Mouse (Mus musculus) forebrain, embryonic 15.5 days (tissue): ENCODE results near the gene Olfr1156. TPM values are rescaled to one million over a fixed set of nuclear protein-coding genes. Genes with fewer than 3 reads are reported as not detected.

Experiments used
- ATAC-seq: fragments of 200-750 bp; cut with Nextera tagmentation; replicated peaks from 2 replicates; pipeline ENCODE4 v1.8.0; 2017; ENCODE audit warnings: mild to moderate bottlenecking, moderate TSS enrichment, moderate library complexity
- H3K27ac ChIP-seq: fragments of 300-500 bp; sonication (generic); replicated peaks from 2 replicates; pipeline ENCODE4 v1.5.1; 2015; ENCODE audit warnings: mild to moderate bottlenecking, inconsistent platforms
- H3K27me3 ChIP-seq: fragments of 300-500 bp; sonication (generic); 2 replicates; pipeline ENCODE4 v1.6.1; 2015; ENCODE audit warnings: inconsistent platforms
- H3K36me3 ChIP-seq: fragments of 300-500 bp; sonication (generic); 2 replicates; pipeline ENCODE4 v1.6.1; 2015; ENCODE audit warnings: mild to moderate bottlenecking, inconsistent platforms
- H3K4me1 ChIP-seq: fragments of 300-500 bp; sonication (generic); 2 replicates; pipeline ENCODE4 v1.6.1; 2015; ENCODE audit warnings: inconsistent platforms
- H3K4me2 ChIP-seq: fragments of 300-500 bp; sonication (generic); replicated peaks from 2 replicates; pipeline ENCODE4 v1.6.1; 2015; ENCODE audit warnings: mild to moderate bottlenecking, inconsistent platforms
- H3K4me3 ChIP-seq: fragments of 300-500 bp; sonication (generic); 2 replicates; pipeline ENCODE4 v1.5.1; 2015; ENCODE audit warnings: mild to moderate bottlenecking, inconsistent platforms
- H3K9ac ChIP-seq: fragments of 300-500 bp; sonication (generic); replicated peaks from 2 replicates; pipeline ENCODE4 v1.6.1; 2015; ENCODE audit warnings: mild to moderate bottlenecking, inconsistent platforms
- H3K9me3 ChIP-seq: fragments of 300-500 bp; sonication (generic); 2 replicates; pipeline ENCODE4 v1.6.1; 2016; ENCODE audit warnings: inconsistent platforms
- WGBS: fragments of 180-500 bp; shearing (Covaris S2); methylation state at CpG from one replicate; pipeline ENCODE4 v1.1.7; 2015; ENCODE audit warnings: mixed read lengths; 5-methylcytosine and 5-hydroxymethylcytosine counted together
- polyA plus RNA-seq: library from polyadenylated mRNA; unstranded; fragments of >200 nt; fragmentation: Nextera tagmentation; extraction: Ambion mirVana; gene quantifications from 2 replicates; pipeline ENCODE4 v1.2.1, GENCODE M21; 2015

Gene Olfr1156
- polyA plus RNA-seq: not detected in 2 replicates

DNA sequence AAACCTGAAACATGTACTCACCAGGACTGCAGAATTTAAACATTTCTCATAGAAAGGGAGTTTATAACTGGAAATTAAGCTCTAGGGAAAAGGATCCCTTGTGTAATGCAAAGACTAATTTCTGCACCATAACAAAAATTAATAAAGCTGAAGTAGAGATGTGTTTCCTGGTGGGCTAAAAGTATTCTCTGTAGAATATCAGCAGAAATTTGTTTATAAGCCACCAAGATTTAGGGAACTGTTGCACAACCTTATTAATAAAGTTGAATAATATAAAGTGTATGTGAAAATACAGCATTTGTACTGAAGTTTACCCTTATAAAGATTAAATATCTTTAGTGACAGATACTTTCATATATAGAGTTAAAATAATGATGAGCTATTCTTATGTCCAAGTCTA, at the start of gene Olfr1156:
Olfr1156 (minus strand) TSS at position 101 of the 400 bp plus-strand sequence.
- no peak for ATAC-seq
- Histone ChIP-seq H3K27ac (no peak within 1 kb of the TSS), H3K4me2 (no peak within 1 kb of the TSS), H3K9me3 (no peaks in the 10 kb centered on the region), H3K36me3 (no peaks in the 10 kb centered on the region), H3K27me3 (no peaks in the 10 kb centered on the region), H3K9ac (no peak within 1 kb of the TSS), H3K4me3 (no peak within 1 kb of the TSS), H3K4me1 (no peaks in the 10 kb centered on the region)

DNA sequence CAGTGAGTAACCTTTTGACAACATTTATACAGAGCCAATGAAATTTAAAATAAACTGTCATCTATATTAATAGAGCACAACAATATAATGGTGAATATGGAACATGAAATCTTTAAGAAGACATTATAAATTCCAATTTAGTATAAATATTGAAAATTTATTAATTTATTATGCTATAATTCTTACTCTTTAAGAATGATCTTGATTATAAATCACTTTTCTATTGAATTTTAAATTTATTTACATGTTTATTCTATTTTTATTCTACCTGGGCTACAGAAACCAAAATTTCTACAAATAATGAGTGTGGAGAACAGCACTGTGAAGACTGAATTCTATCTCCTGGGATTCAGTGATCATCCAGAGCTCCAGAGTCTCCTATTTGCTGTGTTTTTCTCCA, 36.9 kb upstream of the Olfr1156 start, which contains the start of gene Olfr1158:
Olfr1158 (plus strand) TSS at position 301 of the 400 bp plus-strand sequence.
- no peak within 1 kb of the TSS for H3K4me2 ChIP-seq
- H3K4me3 ChIP-seq: no peak within 1 kb of the TSS
- H3K36me3 ChIP-seq: no peaks in the 10 kb centered on the region
- no peak for ATAC-seq
- H3K9ac ChIP-seq: no peak within 1 kb of the TSS
- H3K27ac ChIP-seq: no peak within 1 kb of the TSS
- H3K27me3 ChIP-seq: no peaks in the 10 kb centered on the region
- H3K9me3 ChIP-seq: no peaks in the 10 kb centered on the region
- no peaks in the 10 kb centered on the region for H3K4me1 ChIP-seq

DNA sequence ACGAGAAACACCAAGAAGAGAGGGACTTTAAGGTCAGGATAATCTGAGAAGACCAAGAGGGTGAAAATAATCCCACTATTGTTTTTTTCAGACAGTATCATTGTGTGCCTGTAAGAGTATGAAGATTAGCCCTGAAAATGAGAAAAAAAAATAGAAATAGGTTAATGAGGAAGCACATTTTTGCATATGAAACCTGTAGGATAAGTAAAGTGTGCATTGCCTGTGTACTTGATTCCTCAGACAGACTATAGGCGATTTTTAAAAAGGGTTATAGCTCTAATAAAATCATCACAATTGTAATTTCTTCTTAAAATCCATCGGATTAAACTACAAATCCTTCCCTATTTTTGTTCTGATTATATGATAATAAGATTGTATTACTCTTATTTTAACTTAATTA, 21.7 kb upstream of the Olfr1156 start, which contains the start of gene Olfr74:
Olfr74 (minus strand) TSS at position 101 of the 400 bp plus-strand sequence.
- Histone ChIP-seq H3K27me3 (no peaks in the 10 kb centered on the region), H3K4me2 (no peak within 1 kb of the TSS), H3K36me3 (no peaks in the 10 kb centered on the region), H3K4me1 (no peaks in the 10 kb centered on the region), H3K9me3 (no peaks in the 10 kb centered on the region), H3K9ac (no peak within 1 kb of the TSS), H3K27ac (no peak within 1 kb of the TSS), H3K4me3 (no peak within 1 kb of the TSS)
- ATAC-seq: no peak
- 78% methylated on average over 3 of the region's 3 CpGs for WGBS

DNA sequence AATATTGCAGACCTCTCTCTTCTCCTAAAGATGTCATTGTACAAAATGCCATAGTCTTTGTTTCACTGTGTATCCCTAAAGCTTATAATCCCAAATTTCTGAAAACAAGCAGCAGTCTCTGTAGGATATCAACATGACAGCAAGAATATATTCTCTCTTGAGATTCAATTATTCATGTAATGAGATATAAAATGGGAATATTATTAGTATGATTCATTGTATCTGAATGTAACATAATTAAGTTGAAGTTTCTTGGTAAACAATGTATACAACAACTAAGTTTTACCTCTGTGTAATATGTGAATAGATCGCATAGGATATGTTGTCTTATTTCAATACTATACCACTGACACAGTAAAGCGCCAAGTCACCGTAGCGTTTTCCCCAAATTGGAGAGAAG, 15.3 kb upstream of the Olfr1156 start, which contains the start of gene Olfr1157:
Olfr1157 (minus strand) TSS at position 101 of the 400 bp plus-strand sequence.
- Histone ChIP-seq H3K4me3 (no peak within 1 kb of the TSS), H3K4me1 (no peaks in the 10 kb centered on the region), H3K36me3 (no peaks in the 10 kb centered on the region), H3K27me3 (no peaks in the 10 kb centered on the region), H3K4me2 (no peak within 1 kb of the TSS), H3K9me3 (no peaks in the 10 kb centered on the region), H3K27ac (no peak within 1 kb of the TSS), H3K9ac (no peak within 1 kb of the TSS)
- ATAC-seq: no peak
- WGBS: 98% methylated on average over 4 of the region's 4 CpGs

DNA sequence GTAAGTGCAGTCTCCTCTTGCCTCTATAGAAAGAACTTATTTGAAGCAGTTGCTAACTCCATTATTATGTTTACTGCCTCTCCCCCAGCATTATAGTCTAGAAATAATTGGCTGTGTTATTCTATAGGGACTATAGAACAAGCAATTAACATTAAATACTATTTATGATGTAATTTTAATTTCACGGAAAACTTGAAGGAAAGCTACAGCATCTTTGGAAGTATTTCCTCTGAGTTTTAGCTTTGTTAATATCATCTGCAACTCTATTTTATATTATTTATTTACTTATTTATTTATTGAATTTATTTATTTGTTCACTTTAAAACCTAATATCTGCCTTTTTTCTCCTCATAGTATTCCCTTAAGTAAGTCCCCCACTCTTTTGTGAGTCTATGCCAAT, 7.9 kb downstream of the Olfr1156 start, which contains the start of gene Olfr1155:
Olfr1155 (minus strand) TSS at position 101 of the 400 bp plus-strand sequence.
- no peak within 1 kb of the TSS for H3K27ac ChIP-seq
- no peak within 1 kb of the TSS for H3K9ac ChIP-seq
- H3K4me2 ChIP-seq: no peak within 1 kb of the TSS
- H3K36me3 ChIP-seq: no peaks in the 10 kb centered on the region
- H3K4me1 ChIP-seq: no peaks in the 10 kb centered on the region
- H3K4me3 ChIP-seq: no peak within 1 kb of the TSS
- ATAC-seq: no peak
- no peaks in the 10 kb centered on the region for H3K27me3 ChIP-seq
- WGBS: 90% methylated on average over 1 of the region's 1 CpGs
- no peaks in the 10 kb centered on the region for H3K9me3 ChIP-seq

DNA sequence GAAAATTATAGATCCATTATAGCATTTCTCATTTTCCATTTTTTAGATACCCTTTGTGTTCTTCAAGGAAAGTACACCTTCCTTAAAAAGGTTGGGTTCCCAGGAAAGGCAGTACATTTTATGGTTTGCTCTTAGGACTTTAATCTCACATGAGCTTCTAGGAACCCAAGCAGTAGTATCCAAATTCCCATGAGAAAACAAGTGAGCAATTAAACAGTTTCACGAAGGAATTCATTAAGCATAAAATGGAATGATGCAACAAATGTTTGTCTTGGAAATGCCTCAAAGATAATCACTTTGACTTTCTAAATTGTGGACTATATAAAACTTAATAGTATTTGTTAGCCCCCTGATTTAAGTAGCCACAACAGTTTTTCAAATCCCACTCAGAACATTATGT, 47.8 kb downstream of the Olfr1156 start, which contains the start of gene Olfr1154:
Olfr1154 (minus strand) TSS at position 101 of the 400 bp plus-strand sequence.
- H3K36me3 ChIP-seq: no peaks in the 10 kb centered on the region
- no peaks in the 10 kb centered on the region for H3K4me1 ChIP-seq
- H3K27me3 ChIP-seq: no peaks in the 10 kb centered on the region
- H3K9ac ChIP-seq: no peak within 1 kb of the TSS
- WGBS: 87% methylated on average over 1 of the region's 1 CpGs
- H3K4me3 ChIP-seq: no peak within 1 kb of the TSS
- H3K4me2 ChIP-seq: no peak within 1 kb of the TSS
- ATAC-seq: no peak
- no peaks in the 10 kb centered on the region for H3K9me3 ChIP-seq
- H3K27ac ChIP-seq: no peak within 1 kb of the TSS

Other genes starting within 250 kb of the Olfr1156 start
- gene Olfr1137, start 239.9 kb downstream of the Olfr1156 start, polyA plus RNA-seq: not detected in 2 replicates
- gene Olfr1138, start 213.1 kb downstream of the Olfr1156 start, polyA plus RNA-seq: not detected in 2 replicates
- not detected in 2 replicates for gene Olfr1140, start 209.3 kb downstream of the Olfr1156 start, polyA plus RNA-seq
- not detected in 2 replicates for gene Olfr1141, start 199.1 kb downstream of the Olfr1156 start, polyA plus RNA-seq
- not detected in 2 replicates for gene Olfr152, start 173.6 kb downstream of the Olfr1156 start, polyA plus RNA-seq
- not detected in 2 replicates for gene Olfr1143, start 152.5 kb downstream of the Olfr1156 start, polyA plus RNA-seq
- not detected in 2 replicates for gene Olfr1145, start 143.3 kb downstream of the Olfr1156 start, polyA plus RNA-seq
- not detected in 2 replicates for gene Olfr1148, start 122.6 kb downstream of the Olfr1156 start, polyA plus RNA-seq
- not detected in 2 replicates for gene Olfr1150-ps1, start 109.1 kb downstream of the Olfr1156 start, polyA plus RNA-seq
- not detected in 2 replicates for gene Olfr1151, start 97.2 kb downstream of the Olfr1156 start, polyA plus RNA-seq
- not detected in 2 replicates for gene Olfr1152, start 86.6 kb downstream of the Olfr1156 start, polyA plus RNA-seq
- not detected in 2 replicates for gene Olfr1153, start 58.1 kb downstream of the Olfr1156 start, polyA plus RNA-seq
- gene Olfr1154, start 47.9 kb downstream of the Olfr1156 start, polyA plus RNA-seq: not detected in 2 replicates
- not detected in 2 replicates for gene Olfr1155, start 8.0 kb downstream of the Olfr1156 start, polyA plus RNA-seq
- not detected in 2 replicates for gene Olfr1157, start 15.2 kb upstream of the Olfr1156 start, polyA plus RNA-seq
- gene Olfr74, start 21.6 kb upstream of the Olfr1156 start, polyA plus RNA-seq: not detected in 2 replicates
- gene Olfr1158, start 37.0 kb upstream of the Olfr1156 start, polyA plus RNA-seq: not detected in 2 replicates
- gene Olfr1160, start 55.2 kb upstream of the Olfr1156 start, polyA plus RNA-seq: not detected in 2 replicates
- not detected in 2 replicates for gene Olfr1161, start 69.7 kb upstream of the Olfr1156 start, polyA plus RNA-seq
- gene Olfr73, start 84.6 kb upstream of the Olfr1156 start, polyA plus RNA-seq: not detected in 2 replicates
- gene Olfr1162, start 98.0 kb upstream of the Olfr1156 start, polyA plus RNA-seq: not detected in 2 replicates
- gene Olfr1163, start 118.7 kb upstream of the Olfr1156 start, polyA plus RNA-seq: not detected in 2 replicates
- gene Olfr1164, start 140.9 kb upstream of the Olfr1156 start, polyA plus RNA-seq: not detected in 2 replicates
- not detected in 2 replicates for gene Olfr1166, start 175.2 kb upstream of the Olfr1156 start, polyA plus RNA-seq
- gene Olfr1167, start 202.1 kb upstream of the Olfr1156 start, polyA plus RNA-seq: not detected in 2 replicates
- not detected in 2 replicates for gene Olfr1168, start 228.8 kb upstream of the Olfr1156 start, polyA plus RNA-seq